Mouse (Mus musculus) olfactory bulb, adult 2 months (tissue): Measurements from ENCODE around the gene Ncstn.

Experiments
- CTCF ChIP-seq: fragments of 200-500 bp; IDR thresholded peaks from 2 replicates; pipeline ENCODE4 v1.5.1; 2012; ENCODE audit warnings: low read depth, mild to moderate bottlenecking, low read length, moderate library complexity; ENCODE audit not compliant: insufficient read depth
- POLR2A ChIP-seq: fragments of 200-500 bp; IDR thresholded peaks from 2 replicates; pipeline ENCODE4 v1.6.1; 2012; ENCODE audit warnings: mild to moderate bottlenecking, low read depth, low read length, moderate library complexity; ENCODE audit not compliant: insufficient read depth

- TF ChIP-seq CTCF = no peak
- no peak for TF ChIP-seq POLR2A
Measured at GRCm38 (mm10) chr1:172128563-172128962, 46.0 kb upstream of the Ncstn start.
